Mouse (Mus musculus): Measurements from ENCODE around the gene Cradd. TPM values are rescaled to one million over a fixed set of nuclear protein-coding genes. Genes with fewer than 3 reads are reported as not detected.

Cradd gene
- polyA plus RNA-seq, 1 experiment from 2014 or later: 15.6 TPM

DNA sequence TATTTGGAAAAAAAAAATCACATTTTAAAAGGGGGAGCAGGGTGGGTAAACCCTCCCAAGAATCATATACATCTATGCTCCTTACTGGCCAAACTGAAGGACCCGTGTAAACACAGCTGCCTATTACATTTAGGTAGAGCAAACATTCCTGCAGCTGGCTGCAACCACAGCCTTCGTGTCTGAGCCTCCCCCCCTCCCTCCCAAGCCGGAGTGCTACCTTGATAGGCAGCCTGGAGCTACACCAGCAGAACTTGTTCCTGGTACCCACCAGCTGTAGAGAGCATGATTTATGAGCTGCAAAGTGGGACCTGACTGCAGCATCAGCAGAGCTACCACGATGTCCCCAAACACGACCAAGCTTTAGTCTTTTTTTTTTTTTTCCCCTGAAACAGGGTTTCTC is 9.9 kb downstream of the Cradd start:
- H3K4me1 ChIP-seq (ENCODE audit: insufficient read depth): peaks cover 18% of the 10 kb centered on the region
- TF ChIP-seq CTCF (IDR thresholded peaks at IDR 0.05; ENCODE audit: low read depth): no peak
- H3K36me3 ChIP-seq (ENCODE audit: insufficient read depth): no peaks in the 10 kb centered on the region
- H3K9ac ChIP-seq: no peak overlapping the region
- 2% methylated on average over 5 of the region's 5 CpGs for WGBS
- H3K4me3 ChIP-seq (ENCODE audit: low read depth, low read length): no peak overlapping the region
- peak overlapping the region; percentile 80 for H3K27ac ChIP-seq (ENCODE audit: low read depth)
- H3K4me2 ChIP-seq: peak overlapping the region; percentile 33
- peak; percentile 76 for ATAC-seq (ENCODE audit: insufficient read depth)
- H3K9me3 ChIP-seq (ENCODE audit: low read depth, low read length): no peaks in the 10 kb centered on the region
- peak; percentile 69 for DNase-seq
- H3K27me3 ChIP-seq (ENCODE audit: insufficient read depth, low read length): no peaks in the 10 kb centered on the region

DNA sequence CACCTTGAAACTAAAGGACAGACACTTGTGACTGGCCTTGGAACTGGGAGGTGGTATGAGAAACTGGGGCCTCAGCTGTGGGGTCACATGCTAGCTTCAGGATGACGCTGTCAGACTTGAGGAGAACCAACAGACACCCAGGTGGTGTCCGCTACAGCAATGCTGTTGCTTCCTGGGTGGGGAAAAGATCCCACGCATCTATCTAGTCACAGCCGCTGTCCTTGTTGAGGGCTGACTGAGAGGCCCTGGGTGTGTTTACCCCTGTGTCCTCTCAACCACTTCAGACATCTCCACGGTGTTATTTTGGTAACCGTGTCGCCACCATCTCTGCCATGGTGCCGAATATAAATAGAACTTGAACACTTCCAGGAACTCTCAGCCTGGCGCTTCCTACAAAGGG is 10.4 kb downstream of the Cradd start:
- Histone ChIP-seq H3K27me3 (ENCODE audit: insufficient read depth, low read length) (no peaks in the 10 kb centered on the region), H3K4me2 (peak overlapping the region; percentile 33), H3K4me3 (ENCODE audit: low read depth, low read length) (no peak overlapping the region), H3K9ac (no peak overlapping the region), H3K9me3 (ENCODE audit: low read depth, low read length) (no peaks in the 10 kb centered on the region), H3K27ac (ENCODE audit: low read depth) (peak overlapping the region; percentile 80), H3K36me3 (ENCODE audit: insufficient read depth) (no peaks in the 10 kb centered on the region), H3K4me1 (ENCODE audit: insufficient read depth) (peaks cover 17% of the 10 kb centered on the region)
- DNase-seq (no peak), ATAC-seq (ENCODE audit: insufficient read depth) (peak; percentile 25; the same call in 1 of the 2 replicates)
- TF ChIP-seq CTCF (IDR thresholded peaks at IDR 0.05; ENCODE audit: low read depth): no peak
- 26% methylated on average over 9 of the region's 9 CpGs for WGBS

DNA sequence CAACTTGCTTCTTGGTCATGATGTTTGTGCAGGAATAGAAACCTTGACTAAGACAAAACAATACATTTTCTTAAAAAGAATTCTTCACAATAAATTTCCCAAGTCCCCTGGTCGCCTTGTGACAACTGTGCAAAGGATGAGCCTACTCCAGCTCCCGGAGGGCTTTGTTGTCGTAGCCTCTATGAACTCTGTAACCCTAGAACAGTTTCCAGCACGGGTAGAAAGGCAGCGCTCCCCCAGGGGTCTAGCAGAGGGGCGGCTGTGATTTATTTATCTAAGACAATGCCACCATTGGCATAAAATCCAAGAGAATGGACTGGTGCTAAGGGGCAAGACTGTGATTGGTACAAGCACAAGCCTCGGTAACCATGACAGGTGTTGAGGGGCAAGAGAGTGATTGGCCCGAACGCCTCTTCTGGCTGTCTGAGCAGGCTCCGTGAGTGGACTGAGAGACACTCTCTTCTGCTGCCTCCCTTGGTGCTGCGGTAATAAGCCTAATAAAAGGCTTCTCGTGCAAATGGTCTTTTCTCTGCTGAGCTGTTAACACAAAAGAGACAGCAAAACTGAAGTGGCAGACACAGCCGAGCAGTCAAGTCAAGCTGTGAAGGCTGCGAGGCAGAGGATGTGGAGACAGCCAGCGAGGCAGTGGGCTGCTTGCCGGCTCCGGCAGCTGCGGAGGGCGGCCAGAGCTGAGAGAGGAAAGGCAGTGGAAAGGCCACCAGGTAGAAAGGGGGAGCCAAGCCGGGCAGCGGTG is 13.1 kb downstream of the Cradd start:
- TF ChIP-seq CTCF (IDR thresholded peaks at IDR 0.05; ENCODE audit: low read depth): no peak
- DNase-seq (no peak), ATAC-seq (ENCODE audit: insufficient read depth) (no peak)
- Histone ChIP-seq H3K9me3 (ENCODE audit: low read depth, low read length) (no peaks in the 10 kb centered on the region), H3K36me3 (ENCODE audit: insufficient read depth) (no peaks in the 10 kb centered on the region), H3K4me3 (ENCODE audit: low read depth, low read length) (no peak overlapping the region), H3K27me3 (ENCODE audit: insufficient read depth, low read length) (no peaks in the 10 kb centered on the region), H3K4me2 (no peak overlapping the region), H3K9ac (no peak overlapping the region), H3K27ac (ENCODE audit: low read depth) (no peak overlapping the region), H3K4me1 (ENCODE audit: insufficient read depth) (peaks cover 30% of the 10 kb centered on the region)
- WGBS: 31% methylated on average over 21 of the region's 21 CpGs

DNA sequence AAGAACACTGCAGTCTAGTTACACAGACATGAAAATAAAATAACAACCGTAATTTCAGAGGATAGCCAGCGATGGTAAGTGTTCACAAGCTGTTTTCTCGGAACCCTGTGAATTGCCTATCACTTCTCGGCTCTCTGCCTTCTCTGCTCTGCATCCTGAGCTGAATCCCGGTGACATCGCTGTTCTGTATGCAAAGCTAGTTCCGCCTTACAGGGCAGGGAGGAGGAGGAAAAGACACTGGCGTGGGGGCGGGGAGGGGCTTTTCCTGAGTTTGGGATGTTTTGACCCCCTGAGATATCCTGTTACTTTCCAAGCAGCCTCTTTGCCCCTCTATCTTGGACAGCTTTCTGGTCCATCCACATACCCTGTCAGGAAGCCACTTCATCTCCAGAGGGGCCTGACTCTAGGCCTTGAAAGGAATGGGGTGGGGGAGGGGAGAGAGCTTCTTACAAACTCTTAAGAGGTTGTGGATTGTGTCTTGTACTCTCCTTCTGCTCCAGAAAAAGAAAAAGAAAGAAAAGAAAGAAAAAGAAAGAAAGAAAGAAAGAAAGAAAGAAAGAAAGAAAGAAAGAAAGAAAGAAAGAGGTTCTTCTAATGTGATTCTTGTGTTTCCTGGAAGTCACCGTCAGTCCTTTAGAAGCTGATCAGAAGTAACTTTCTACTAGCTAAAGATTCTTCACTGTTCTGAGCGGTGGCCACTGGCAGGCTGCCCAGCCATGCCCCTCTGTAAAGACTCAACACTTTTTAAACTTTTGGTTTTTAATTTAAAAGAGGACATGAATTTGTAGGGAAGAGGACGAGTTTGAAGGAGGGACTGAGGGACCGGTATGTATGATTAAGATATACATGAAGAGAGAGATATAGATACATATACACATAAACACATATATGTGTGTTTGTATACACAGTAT is 14.3 kb downstream of the Cradd start:
- Histone ChIP-seq H3K9me3 (ENCODE audit: low read depth, low read length) (no peaks in the 10 kb centered on the region), H3K27me3 (ENCODE audit: insufficient read depth, low read length) (no peaks in the 10 kb centered on the region), H3K9ac (no peak overlapping the region), H3K36me3 (ENCODE audit: insufficient read depth) (no peaks in the 10 kb centered on the region), H3K27ac (ENCODE audit: low read depth) (no peak overlapping the region), H3K4me1 (ENCODE audit: insufficient read depth) (peaks cover 30% of the 10 kb centered on the region), H3K4me2 (no peak overlapping the region), H3K4me3 (ENCODE audit: low read depth, low read length) (no peak overlapping the region)
- no peak for TF ChIP-seq CTCF (IDR thresholded peaks at IDR 0.05; ENCODE audit: low read depth)
- no peak for ATAC-seq (ENCODE audit: insufficient read depth)
- DNase-seq: peak; percentile 51
- WGBS: 39% methylated on average over 13 of the region's 13 CpGs

DNA sequence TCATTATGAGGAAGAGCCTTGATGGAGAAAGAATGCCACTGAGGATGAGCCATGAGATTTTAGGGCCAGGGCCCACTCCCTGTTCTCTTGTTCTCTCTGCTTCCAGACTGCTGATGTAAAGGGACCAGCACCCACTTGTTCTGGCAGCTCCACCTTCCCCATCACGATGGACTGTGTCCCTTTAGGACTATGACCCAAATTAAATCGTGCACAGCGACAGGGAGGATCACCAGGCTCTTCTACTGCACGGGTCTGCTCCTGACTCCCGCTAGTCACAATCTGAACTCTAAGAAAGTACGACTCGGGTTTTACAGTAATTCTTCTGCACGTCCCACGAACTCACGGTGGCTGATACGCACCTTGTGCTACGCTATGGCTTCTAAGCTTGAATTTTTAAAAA is 14.9 kb downstream of the Cradd start:
- Histone ChIP-seq H3K9ac (no peak overlapping the region), H3K27ac (ENCODE audit: low read depth) (no peak overlapping the region), H3K9me3 (ENCODE audit: low read depth, low read length) (no peaks in the 10 kb centered on the region), H3K4me3 (ENCODE audit: low read depth, low read length) (no peak overlapping the region), H3K36me3 (ENCODE audit: insufficient read depth) (no peaks in the 10 kb centered on the region), H3K27me3 (ENCODE audit: insufficient read depth, low read length) (no peaks in the 10 kb centered on the region), H3K4me1 (ENCODE audit: insufficient read depth) (peaks cover 25% of the 10 kb centered on the region), H3K4me2 (no peak overlapping the region)
- DNase-seq (no peak), ATAC-seq (ENCODE audit: insufficient read depth) (no peak)
- WGBS: 77% methylated on average over 12 of the region's 12 CpGs
- TF ChIP-seq CTCF (IDR thresholded peaks at IDR 0.05; ENCODE audit: low read depth): no peak

DNA sequence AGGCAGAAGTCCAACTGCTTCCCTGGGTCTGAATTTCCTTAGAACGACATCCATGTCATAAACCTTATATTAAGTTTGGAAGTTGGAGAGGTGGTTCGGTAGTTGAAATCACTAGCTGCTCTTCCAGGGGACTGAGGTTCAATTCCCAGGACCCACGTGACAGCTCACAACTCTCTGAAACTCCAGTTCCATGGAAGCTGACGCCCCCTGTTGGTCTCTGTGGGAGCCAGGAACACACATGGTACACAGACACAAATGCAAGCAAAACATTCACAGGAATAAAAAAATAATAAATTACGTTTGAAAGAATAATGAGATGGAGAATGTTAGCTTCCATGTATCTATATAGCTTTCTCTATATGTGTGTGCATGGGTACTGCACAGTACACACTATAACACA is 16.0 kb downstream of the Cradd start:
- Histone ChIP-seq H3K36me3 (ENCODE audit: insufficient read depth) (no peaks in the 10 kb centered on the region), H3K4me2 (no peak overlapping the region), H3K9me3 (ENCODE audit: low read depth, low read length) (no peaks in the 10 kb centered on the region), H3K4me1 (ENCODE audit: insufficient read depth) (peaks cover 25% of the 10 kb centered on the region), H3K9ac (no peak overlapping the region), H3K27me3 (ENCODE audit: insufficient read depth, low read length) (no peaks in the 10 kb centered on the region), H3K27ac (ENCODE audit: low read depth) (peak overlapping the region; percentile 83), H3K4me3 (ENCODE audit: low read depth, low read length) (no peak overlapping the region)
- peak; percentile 33 for TF ChIP-seq CTCF (IDR thresholded peaks at IDR 0.05; ENCODE audit: low read depth)
- 65% methylated on average over 5 of the region's 5 CpGs for WGBS
- no peak for DNase-seq
- ATAC-seq (ENCODE audit: insufficient read depth): no peak

Data from lung, embryonic 14.5 days (tissue).